Mouse (Mus musculus): ENCODE results near the gene Gss. TPM values are rescaled to one million over a fixed set of nuclear protein-coding genes. Genes with fewer than 3 reads are reported as not detected.

Gss gene
- polyA plus RNA-seq (2015; fragmentation: Nextera tagmentation; extraction: Ambion mirVana): 41.8 and 42.5 TPM in 2 replicates

DNA sequence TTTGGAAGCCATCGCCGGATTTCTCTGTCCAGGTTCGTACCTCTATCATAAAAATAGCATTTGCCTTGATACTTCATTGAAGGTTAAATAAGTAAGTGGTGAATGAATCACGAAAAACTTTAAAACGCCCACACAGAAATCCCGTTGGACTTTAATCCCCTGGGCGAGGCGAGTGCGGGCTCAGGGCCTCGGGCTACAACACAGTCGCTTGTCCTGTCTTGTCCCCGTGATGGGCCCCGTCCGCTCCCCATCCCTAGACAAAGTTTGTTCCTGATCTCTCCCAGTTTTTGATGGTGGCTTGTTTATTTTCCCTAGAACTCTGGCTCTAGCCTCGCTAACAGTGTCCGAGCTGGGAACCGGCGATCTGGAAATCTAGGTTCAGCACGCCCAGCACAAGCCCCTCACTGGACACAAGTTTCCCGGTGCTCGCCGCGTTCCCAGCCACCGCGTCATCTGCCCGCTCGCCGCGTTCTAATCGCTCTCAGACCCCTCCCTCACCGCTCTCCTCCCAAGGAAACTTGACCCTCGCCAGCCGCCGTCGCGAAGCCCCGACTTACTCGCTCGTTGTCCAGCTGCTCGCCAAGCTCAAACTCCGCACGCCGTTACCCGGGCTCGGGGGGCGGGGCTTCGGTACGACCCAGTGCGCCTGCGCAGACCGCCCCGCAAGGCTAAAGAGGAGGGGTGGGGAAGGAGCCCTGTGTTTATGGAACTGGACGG is at the start of gene Gss:
Gene Gss, minus strand, starts transcription at position 674 of the 717 bp plus-strand sequence.
- Histone ChIP-seq H3K4me2 (ENCODE audit: low read depth, low read length) (peak within 1 kb of the TSS; percentile 82), H3K27me3 (ENCODE audit: control insufficient read depth, insufficient read depth, low read length) (no peaks in the 10 kb centered on the region), H3K36me3 (ENCODE audit: control insufficient read depth, insufficient read depth, low read length) (no peaks in the 10 kb centered on the region), H3K9me3 (replicated peaks; ENCODE audit: control insufficient read depth, low read length) (no peaks in the 10 kb centered on the region), H3K4me3 (replicated peaks; ENCODE audit: low read length) (peak within 1 kb of the TSS; percentile 61), H3K9ac (ENCODE audit: low read length) (peak within 1 kb of the TSS; percentile 80), H3K4me1 (ENCODE audit: control insufficient read depth, insufficient read depth, low read length) (peaks cover 14% of the 10 kb centered on the region), H3K27ac (ENCODE audit: low read length) (peak within 1 kb of the TSS; percentile 85)
- under 1% methylated on average over 53 of the region's 53 CpGs for WGBS
- peak; percentile 93 for ATAC-seq (ENCODE audit: insufficient read depth, low FRiP score)

- no peaks in the 10 kb centered on the region for H3K9me3 ChIP-seq (replicated peaks; ENCODE audit: control insufficient read depth, low read length)
- H3K9ac ChIP-seq (ENCODE audit: low read length): no peak overlapping the region
- 76% methylated on average over 18 of the region's 18 CpGs for WGBS
- peaks cover 21% of the 10 kb centered on the region for H3K36me3 ChIP-seq (ENCODE audit: control insufficient read depth, insufficient read depth, low read length)
- H3K4me2 ChIP-seq (ENCODE audit: low read depth, low read length): no peak overlapping the region
- no peak overlapping the region for H3K27ac ChIP-seq (ENCODE audit: low read length)
- ATAC-seq (ENCODE audit: insufficient read depth, low FRiP score): 0 out of 2 replicates have a peak, but pooled peaks have one; percentile 40
- no peak overlapping the region for H3K4me3 ChIP-seq (replicated peaks; ENCODE audit: low read length)
- H3K4me1 ChIP-seq (ENCODE audit: control insufficient read depth, insufficient read depth, low read length): no peaks in the 10 kb centered on the region
- no peaks in the 10 kb centered on the region for H3K27me3 ChIP-seq (ENCODE audit: control insufficient read depth, insufficient read depth, low read length)
Observed at GRCm38 (mm10) chr2:155641540-155642472, 49.2 kb upstream of the Gss start.

- no peak overlapping the region for H3K4me2 ChIP-seq (ENCODE audit: low read depth, low read length)
- H3K4me1 ChIP-seq (ENCODE audit: control insufficient read depth, insufficient read depth, low read length): no peaks in the 10 kb centered on the region
- no peak overlapping the region for H3K9ac ChIP-seq (ENCODE audit: low read length)
- ATAC-seq (ENCODE audit: insufficient read depth, low FRiP score): no peak
- H3K9me3 ChIP-seq (replicated peaks; ENCODE audit: control insufficient read depth, low read length): no peaks in the 10 kb centered on the region
- H3K4me3 ChIP-seq (replicated peaks; ENCODE audit: low read length): no peak overlapping the region
- H3K27ac ChIP-seq (ENCODE audit: low read length): no peak overlapping the region
- WGBS: 87% methylated on average over 6 of the region's 6 CpGs
- H3K36me3 ChIP-seq (ENCODE audit: control insufficient read depth, insufficient read depth, low read length): peaks cover 25% of the 10 kb centered on the region
- no peaks in the 10 kb centered on the region for H3K27me3 ChIP-seq (ENCODE audit: control insufficient read depth, insufficient read depth, low read length)
Observed at GRCm38 (mm10) chr2:155640656-155641055, 48.0 kb upstream of the Gss start.

GRCm38 (mm10) chr2:155637411-155637810 is 44.8 kb upstream of the Gss start:
- no peak overlapping the region for H3K27ac ChIP-seq (ENCODE audit: low read length)
- H3K9ac ChIP-seq (ENCODE audit: low read length): no peak overlapping the region
- no peaks in the 10 kb centered on the region for H3K27me3 ChIP-seq (ENCODE audit: control insufficient read depth, insufficient read depth, low read length)
- no peaks in the 10 kb centered on the region for H3K4me1 ChIP-seq (ENCODE audit: control insufficient read depth, insufficient read depth, low read length)
- no peak overlapping the region for H3K4me3 ChIP-seq (replicated peaks; ENCODE audit: low read length)
- 81% methylated on average over 4 of the region's 4 CpGs for WGBS
- no peak for ATAC-seq (ENCODE audit: insufficient read depth, low FRiP score)
- no peak overlapping the region for H3K4me2 ChIP-seq (ENCODE audit: low read depth, low read length)
- no peaks in the 10 kb centered on the region for H3K9me3 ChIP-seq (replicated peaks; ENCODE audit: control insufficient read depth, low read length)
- H3K36me3 ChIP-seq (ENCODE audit: control insufficient read depth, insufficient read depth, low read length): peaks cover 43% of the 10 kb centered on the region

GRCm38 (mm10) chr2:155636881-155637280 is 44.3 kb upstream of the Gss start:
- Histone ChIP-seq H3K4me3 (replicated peaks; ENCODE audit: low read length) (no peak overlapping the region), H3K9ac (ENCODE audit: low read length) (no peak overlapping the region), H3K27me3 (ENCODE audit: control insufficient read depth, insufficient read depth, low read length) (peaks cover 4% of the 10 kb centered on the region; the same call in 1 of the 2 replicates), H3K9me3 (replicated peaks; ENCODE audit: control insufficient read depth, low read length) (no peaks in the 10 kb centered on the region), H3K27ac (ENCODE audit: low read length) (no peak overlapping the region), H3K4me1 (ENCODE audit: control insufficient read depth, insufficient read depth, low read length) (no peaks in the 10 kb centered on the region), H3K36me3 (ENCODE audit: control insufficient read depth, insufficient read depth, low read length) (peaks cover 43% of the 10 kb centered on the region), H3K4me2 (ENCODE audit: low read depth, low read length) (no peak overlapping the region)
- ATAC-seq (ENCODE audit: insufficient read depth, low FRiP score): no peak

DNA sequence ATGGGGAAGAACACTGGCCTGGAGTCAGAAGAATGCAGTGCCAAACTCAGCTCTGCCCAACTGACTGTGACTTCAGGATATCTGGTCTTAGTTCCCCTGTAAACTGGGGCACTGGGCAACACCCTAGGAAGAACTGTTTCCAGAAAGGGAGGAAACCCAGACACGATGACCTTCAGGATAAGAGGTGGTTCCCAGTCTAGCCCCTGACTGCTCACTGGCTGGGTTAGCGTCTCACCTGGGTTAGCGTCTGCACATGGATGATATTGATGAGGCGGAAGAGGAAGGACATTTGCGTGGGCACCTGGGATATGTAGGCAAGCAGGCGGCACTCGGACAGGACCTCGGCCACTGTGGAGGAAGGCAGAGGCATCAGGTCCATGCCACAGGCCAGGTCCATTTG is 43.4 kb upstream of the Gss start:
- ATAC-seq (ENCODE audit: insufficient read depth, low FRiP score): no peak
- Histone ChIP-seq H3K9me3 (replicated peaks; ENCODE audit: control insufficient read depth, low read length) (no peaks in the 10 kb centered on the region), H3K9ac (ENCODE audit: low read length) (no peak overlapping the region), H3K36me3 (ENCODE audit: control insufficient read depth, insufficient read depth, low read length) (peaks cover 38% of the 10 kb centered on the region), H3K4me3 (replicated peaks; ENCODE audit: low read length) (no peak overlapping the region), H3K4me1 (ENCODE audit: control insufficient read depth, insufficient read depth, low read length) (no peaks in the 10 kb centered on the region), H3K27ac (ENCODE audit: low read length) (no peak overlapping the region), H3K4me2 (ENCODE audit: low read depth, low read length) (no peak overlapping the region), H3K27me3 (ENCODE audit: control insufficient read depth, insufficient read depth, low read length) (peaks cover 11% of the 10 kb centered on the region; the same call in 1 of the 2 replicates)
- 92% methylated on average over 8 of the region's 8 CpGs for WGBS

GRCm38 (mm10) chr2:155634562-155634961 is 42.0 kb upstream of the Gss start:
- Histone ChIP-seq H3K27me3 (ENCODE audit: control insufficient read depth, insufficient read depth, low read length) (peaks cover 24% of the 10 kb centered on the region), H3K36me3 (ENCODE audit: control insufficient read depth, insufficient read depth, low read length) (peaks cover 38% of the 10 kb centered on the region), H3K27ac (ENCODE audit: low read length) (no peak overlapping the region), H3K4me3 (replicated peaks; ENCODE audit: low read length) (no peak overlapping the region), H3K9me3 (replicated peaks; ENCODE audit: control insufficient read depth, low read length) (no peaks in the 10 kb centered on the region), H3K4me1 (ENCODE audit: control insufficient read depth, insufficient read depth, low read length) (peaks cover 2% of the 10 kb centered on the region), H3K9ac (ENCODE audit: low read length) (no peak overlapping the region), H3K4me2 (ENCODE audit: low read depth, low read length) (no peak overlapping the region)
- 90% methylated on average over 8 of the region's 8 CpGs for WGBS
- no peak for ATAC-seq (ENCODE audit: insufficient read depth, low FRiP score)

- Histone ChIP-seq H3K9ac (ENCODE audit: low read length) (no peak overlapping the region), H3K36me3 (ENCODE audit: control insufficient read depth, insufficient read depth, low read length) (peaks cover 33% of the 10 kb centered on the region), H3K27ac (ENCODE audit: low read length) (no peak overlapping the region), H3K27me3 (ENCODE audit: control insufficient read depth, insufficient read depth, low read length) (peaks cover 28% of the 10 kb centered on the region), H3K4me2 (ENCODE audit: low read depth, low read length) (no peak overlapping the region), H3K4me3 (replicated peaks; ENCODE audit: low read length) (no peak overlapping the region), H3K9me3 (replicated peaks; ENCODE audit: control insufficient read depth, low read length) (no peaks in the 10 kb centered on the region), H3K4me1 (ENCODE audit: control insufficient read depth, insufficient read depth, low read length) (peaks cover 5% of the 10 kb centered on the region)
- WGBS: 89% methylated on average over 9 of the region's 9 CpGs
- ATAC-seq (ENCODE audit: insufficient read depth, low FRiP score): no peak
Observed at GRCm38 (mm10) chr2:155633731-155634130, 41.1 kb upstream of the Gss start.

DNA sequence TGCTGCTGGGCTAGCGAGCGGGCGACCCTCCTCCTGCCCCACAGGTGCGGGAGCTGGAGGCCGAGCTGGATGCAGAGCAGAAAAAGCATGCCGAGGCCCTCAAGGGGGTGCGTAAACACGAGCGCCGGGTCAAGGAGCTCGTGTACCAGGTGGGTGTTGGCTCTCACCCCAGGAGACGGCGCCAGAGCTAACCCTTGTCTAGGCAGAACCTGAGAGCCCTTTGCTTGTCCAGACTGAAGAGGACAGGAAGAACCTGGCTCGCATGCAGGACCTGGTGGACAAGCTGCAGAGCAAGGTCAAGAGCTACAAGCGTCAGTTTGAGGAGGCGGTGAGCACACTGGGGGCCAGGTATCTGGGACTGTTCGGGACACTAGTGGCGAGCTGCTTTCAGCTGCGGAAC is 40.5 kb upstream of the Gss start:
- no peak overlapping the region for H3K4me2 ChIP-seq (ENCODE audit: low read depth, low read length)
- peaks cover 5% of the 10 kb centered on the region for H3K4me1 ChIP-seq (ENCODE audit: control insufficient read depth, insufficient read depth, low read length)
- no peaks in the 10 kb centered on the region for H3K9me3 ChIP-seq (replicated peaks; ENCODE audit: control insufficient read depth, low read length)
- H3K27me3 ChIP-seq (ENCODE audit: control insufficient read depth, insufficient read depth, low read length): peaks cover 31% of the 10 kb centered on the region
- no peak overlapping the region for H3K9ac ChIP-seq (ENCODE audit: low read length)
- no peak overlapping the region for H3K4me3 ChIP-seq (replicated peaks; ENCODE audit: low read length)
- peaks cover 33% of the 10 kb centered on the region for H3K36me3 ChIP-seq (ENCODE audit: control insufficient read depth, insufficient read depth, low read length)
- WGBS: 60% methylated on average over 19 of the region's 19 CpGs
- no peak for ATAC-seq (ENCODE audit: insufficient read depth, low FRiP score)
- H3K27ac ChIP-seq (ENCODE audit: low read length): no peak overlapping the region

Measured in stomach, embryonic 16.5 days (tissue).